Mouse (Mus musculus): ENCODE results near the gene Ccdc175. TPM values are rescaled to one million over a fixed set of nuclear protein-coding genes. Genes with fewer than 3 reads are reported as not detected.

The Ccdc175 gene
- polyA plus RNA-seq, 1 experiment from 2014 or later, result not detected

DNA sequence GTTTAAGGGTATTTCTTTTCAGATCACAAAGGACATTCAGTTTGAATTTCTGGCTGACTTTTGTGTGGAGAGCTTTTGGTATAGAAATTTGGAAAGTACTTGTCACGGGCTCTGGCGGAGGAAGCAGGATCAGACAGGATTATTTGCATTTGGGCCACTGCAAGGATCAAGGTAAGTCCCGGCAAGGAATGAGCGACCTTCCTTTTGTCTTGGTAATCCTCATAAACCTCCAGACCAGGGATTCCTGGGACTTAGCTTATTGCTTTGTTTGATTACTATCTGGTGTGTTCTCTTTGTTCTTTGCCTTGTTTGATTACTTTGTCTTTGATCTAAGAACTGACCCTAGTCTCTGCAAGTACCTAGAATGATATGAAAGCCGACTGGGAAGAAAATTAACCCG, 131.0 kb downstream of the Ccdc175 start:
- no peak overlapping the region for H3K4me3 ChIP-seq (replicated peaks)
- no peak overlapping the region for H3K4me2 ChIP-seq (replicated peaks)
- H3K9me3 ChIP-seq, result no peaks in the 10 kb centered on the region
- H3K9ac ChIP-seq, result no peak overlapping the region
- H3K4me1 ChIP-seq (replicated peaks), result no peaks in the 10 kb centered on the region
- ATAC-seq, result no peak
- no peaks in the 10 kb centered on the region for H3K27me3 ChIP-seq (replicated peaks)
- no peaks in the 10 kb centered on the region for H3K36me3 ChIP-seq
- 20% methylated on average over 6 of the region's 6 CpGs for WGBS
- no peak overlapping the region for H3K27ac ChIP-seq

DNA sequence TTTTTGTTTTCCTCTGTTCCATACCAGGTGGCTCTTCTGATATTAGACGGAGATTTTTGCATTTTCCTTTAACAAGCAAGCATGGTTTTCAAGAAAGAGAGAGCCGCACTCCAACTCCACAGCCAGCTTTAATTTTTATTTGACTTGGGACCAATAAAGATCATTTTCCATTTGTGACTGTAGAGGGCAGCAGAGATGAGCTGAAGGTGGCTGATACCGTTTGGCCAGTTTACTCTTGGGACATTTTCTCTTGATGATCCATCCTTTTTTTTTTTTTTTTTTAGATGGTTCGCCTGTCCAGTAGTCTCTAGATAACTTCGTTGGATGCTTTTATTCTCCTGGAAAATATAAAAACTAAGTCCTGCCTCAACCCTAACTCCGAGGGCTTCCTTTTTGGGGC, 131.5 kb downstream of the Ccdc175 start:
- no peak overlapping the region for H3K27ac ChIP-seq
- H3K36me3 ChIP-seq, result no peaks in the 10 kb centered on the region
- no peak overlapping the region for H3K4me2 ChIP-seq (replicated peaks)
- no peak for ATAC-seq
- H3K9me3 ChIP-seq, result no peaks in the 10 kb centered on the region
- H3K27me3 ChIP-seq (replicated peaks), result no peaks in the 10 kb centered on the region
- no peak overlapping the region for H3K4me3 ChIP-seq (replicated peaks)
- H3K4me1 ChIP-seq (replicated peaks), result no peaks in the 10 kb centered on the region
- H3K9ac ChIP-seq, result no peak overlapping the region
- 44% methylated on average over 6 of the region's 6 CpGs for WGBS

DNA sequence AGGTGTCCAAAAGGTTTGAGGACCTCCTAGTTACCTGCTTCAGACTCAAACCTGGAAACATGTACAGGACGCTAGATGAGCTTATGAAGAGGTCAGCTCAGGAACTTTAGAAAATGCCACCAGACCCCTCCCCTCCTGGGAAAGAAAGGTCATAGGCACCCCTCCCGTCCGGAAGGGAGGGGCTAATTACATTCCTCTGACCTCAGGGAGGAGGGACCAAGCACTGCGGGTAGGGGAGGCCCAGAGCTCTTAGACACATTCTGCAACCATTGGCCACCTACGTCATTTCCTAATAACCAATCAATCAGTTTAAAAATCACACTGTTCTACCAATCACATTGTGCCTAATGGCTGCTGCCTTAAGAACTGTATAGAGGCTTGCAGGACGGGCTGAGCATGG, 132.3 kb downstream of the Ccdc175 start:
- WGBS, result 78% methylated on average over 6 of the region's 6 CpGs
- Histone ChIP-seq H3K4me3 (replicated peaks) (no peak overlapping the region), H3K27me3 (replicated peaks) (no peaks in the 10 kb centered on the region), H3K36me3 (no peaks in the 10 kb centered on the region), H3K4me1 (replicated peaks) (no peaks in the 10 kb centered on the region), H3K9ac (no peak overlapping the region), H3K4me2 (replicated peaks) (no peak overlapping the region), H3K9me3 (no peaks in the 10 kb centered on the region), H3K27ac (no peak overlapping the region)
- ATAC-seq, result no peak

Other genes with a start within 250 kb of the Ccdc175 start
- gene Gpr135, start 113.9 kb downstream of the Ccdc175 start, polyA plus RNA-seq (2015; fragmentation: Nextera tagmentation; extraction: Ambion mirVana), result 0.54 and 0.68 TPM in 2 replicates
- 15.2 and 16.2 TPM in 2 replicates for gene L3hypdh, start 99.6 kb downstream of the Ccdc175 start, polyA plus RNA-seq (2015; fragmentation: Nextera tagmentation; extraction: Ambion mirVana)
- 59.8 and 66.7 TPM in 2 replicates for gene Jkamp, start 99.4 kb downstream of the Ccdc175 start, polyA plus RNA-seq (2015; fragmentation: Nextera tagmentation; extraction: Ambion mirVana)
- 72.9 and 74.5 TPM in 2 replicates for gene Rtn1, start 224.0 kb upstream of the Ccdc175 start, polyA plus RNA-seq (2015; fragmentation: Nextera tagmentation; extraction: Ambion mirVana)

All from intestine, embryonic 15.5 days (tissue).